Mouse (Mus musculus): ENCODE measurements around the gene Pp2d1. TPM values are rescaled to one million over a fixed set of nuclear protein-coding genes. Genes with fewer than 3 reads are reported as not detected.
A peak's percentile ranks its signal among the peaks of the same experiment; 100 is the strongest.

The Pp2d1 gene
- total RNA-seq, 2 experiments from 2014 or later, result not detected

DNA sequence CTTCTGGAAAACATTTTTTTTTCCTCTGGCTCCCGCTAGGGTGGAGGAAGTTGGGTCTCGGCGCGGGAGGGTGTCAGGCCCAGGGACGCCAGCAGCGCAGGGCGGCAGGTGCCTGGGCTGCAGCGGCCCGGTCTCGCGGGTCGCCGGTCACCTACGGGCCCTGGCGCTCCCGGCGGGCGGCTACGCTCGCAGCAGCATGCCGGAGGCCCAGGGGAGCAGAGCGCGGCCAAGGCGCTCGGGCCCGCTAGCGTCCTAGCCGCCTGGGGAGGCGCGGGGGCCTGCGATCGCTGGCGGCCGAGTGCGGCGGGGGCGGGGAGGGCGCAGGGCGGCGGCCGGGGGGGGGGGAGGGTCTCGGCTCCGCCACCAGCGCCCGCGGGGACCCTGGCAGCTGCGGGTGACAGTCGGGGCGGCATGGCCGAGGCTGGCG lies 27.7 kb upstream of the Pp2d1 start:
- peak; percentile 60 for ATAC-seq (replicated peaks; ENCODE audit: poor library complexity, severe bottlenecking)

DNA sequence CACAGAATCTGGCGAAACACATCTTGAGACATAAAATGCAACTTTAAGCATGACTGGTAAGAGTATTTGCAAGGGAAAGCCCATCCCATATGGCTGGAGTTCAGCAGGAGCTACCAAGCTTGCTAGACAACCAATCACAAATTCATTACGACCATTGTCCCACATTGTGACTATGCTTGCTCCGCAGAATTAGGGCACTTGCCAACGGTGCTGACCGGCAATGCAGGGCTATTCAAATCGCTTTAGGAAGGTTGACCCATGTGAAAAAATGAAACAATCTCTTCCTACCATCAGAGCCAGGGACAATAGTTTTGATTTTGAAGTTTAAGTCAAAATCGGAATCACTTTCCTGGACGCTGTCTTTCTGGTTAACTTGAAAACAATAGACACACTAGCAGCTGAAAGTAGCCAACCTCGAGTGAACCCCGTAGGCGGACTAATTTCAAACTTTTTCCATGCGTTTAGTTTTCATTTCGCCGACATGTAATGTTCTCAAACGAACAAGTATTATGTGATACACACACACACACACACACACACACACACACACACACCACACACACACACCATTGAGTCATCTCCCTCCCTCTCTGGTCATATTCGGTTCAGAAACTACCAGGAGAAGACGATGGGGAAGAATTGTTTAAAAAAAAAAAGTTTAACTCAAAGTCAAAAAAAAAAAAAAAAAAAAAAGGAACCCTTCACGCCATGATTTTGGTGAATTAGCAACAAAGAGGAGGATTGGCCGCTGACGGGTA lies 27.1 kb upstream of the Pp2d1 start, which contains the start of gene Kat2b:
Kat2b (plus strand) TSS at position 701 of the 758 bp plus-strand sequence.
- ATAC-seq (replicated peaks; ENCODE audit: poor library complexity, severe bottlenecking), result peak; percentile 1; the same call in 1 of the 2 replicates

DNA sequence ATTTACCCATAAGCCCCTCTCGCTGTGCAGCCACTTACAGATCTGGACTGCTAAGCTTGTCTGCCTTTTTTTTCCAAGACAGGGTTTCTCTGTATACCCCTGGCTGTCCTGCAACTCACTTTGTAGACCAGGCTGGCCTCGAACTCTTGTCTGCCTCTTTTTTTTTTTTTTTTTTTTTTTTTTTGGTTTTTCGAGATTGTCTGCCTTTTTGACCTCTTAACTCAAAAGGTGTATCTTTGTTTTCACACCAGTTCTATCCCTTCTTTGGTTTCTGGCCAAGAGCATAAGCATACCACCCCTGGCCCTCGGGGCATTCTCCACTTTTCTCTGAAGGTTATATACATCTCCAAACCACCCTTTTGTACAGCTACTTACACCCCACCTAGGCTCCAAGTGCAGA lies 25.6 kb upstream of the Pp2d1 start:
- ATAC-seq (replicated peaks; ENCODE audit: poor library complexity, severe bottlenecking), result no peak

- ATAC-seq (replicated peaks; ENCODE audit: poor library complexity, severe bottlenecking), result no peak
These were observed 22.3 kb upstream of the Pp2d1 start for GRCm38 (mm10) chr17:53561458-53562029.

- ATAC-seq (replicated peaks; ENCODE audit: poor library complexity, severe bottlenecking), result no peak
These were observed 20.4 kb upstream of the Pp2d1 start for GRCm38 (mm10) chr17:53559646-53560045.

DNA sequence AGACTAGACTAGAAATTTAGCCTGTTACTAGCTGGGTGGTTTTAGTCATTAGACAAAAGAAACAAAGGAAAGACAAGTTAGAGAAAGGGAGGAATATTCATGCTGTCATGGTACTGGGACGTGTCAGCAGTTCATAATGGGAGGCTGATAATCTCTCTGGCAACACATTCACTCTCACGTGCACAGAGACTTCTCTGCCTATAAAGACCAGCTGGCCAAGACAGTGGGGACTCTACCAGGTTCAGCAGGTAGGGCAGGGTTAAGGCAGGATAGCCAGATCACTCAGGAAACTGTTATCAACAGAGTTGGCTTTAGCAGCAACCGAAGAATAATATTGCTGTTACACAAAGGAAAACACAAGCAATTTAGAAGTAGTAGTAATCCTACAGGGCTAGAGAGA lies 18.2 kb upstream of the Pp2d1 start:
- no peak for ATAC-seq (replicated peaks; ENCODE audit: poor library complexity, severe bottlenecking)

GRCm38 (mm10) chr17:53554813-53555212 lies 15.6 kb upstream of the Pp2d1 start:
- no peak for ATAC-seq (replicated peaks; ENCODE audit: poor library complexity, severe bottlenecking)

DNA sequence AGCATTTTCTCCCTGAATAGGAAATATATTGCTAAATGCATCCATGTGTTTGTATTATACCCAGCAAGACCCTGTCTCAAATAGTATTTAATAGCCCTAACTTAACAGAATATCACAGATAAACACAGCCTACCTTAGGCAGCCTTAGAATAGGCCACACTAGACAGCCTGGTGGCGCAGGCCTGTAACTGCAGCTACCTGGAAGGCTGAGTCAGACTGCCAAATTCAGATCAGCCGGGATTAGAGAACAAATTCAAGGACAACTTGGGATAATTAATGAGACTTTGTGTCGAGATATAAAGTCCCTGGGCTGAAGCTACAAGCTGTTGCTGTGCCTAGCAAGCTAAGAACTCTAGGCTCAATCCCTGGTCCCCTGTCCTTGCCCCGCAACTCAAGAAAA lies 14.8 kb upstream of the Pp2d1 start:
- ATAC-seq (replicated peaks; ENCODE audit: poor library complexity, severe bottlenecking), result peak; percentile 78

- no peak for ATAC-seq (replicated peaks; ENCODE audit: poor library complexity, severe bottlenecking)
These were observed 12.4 kb upstream of the Pp2d1 start for GRCm38 (mm10) chr17:53551306-53552299.

DNA sequence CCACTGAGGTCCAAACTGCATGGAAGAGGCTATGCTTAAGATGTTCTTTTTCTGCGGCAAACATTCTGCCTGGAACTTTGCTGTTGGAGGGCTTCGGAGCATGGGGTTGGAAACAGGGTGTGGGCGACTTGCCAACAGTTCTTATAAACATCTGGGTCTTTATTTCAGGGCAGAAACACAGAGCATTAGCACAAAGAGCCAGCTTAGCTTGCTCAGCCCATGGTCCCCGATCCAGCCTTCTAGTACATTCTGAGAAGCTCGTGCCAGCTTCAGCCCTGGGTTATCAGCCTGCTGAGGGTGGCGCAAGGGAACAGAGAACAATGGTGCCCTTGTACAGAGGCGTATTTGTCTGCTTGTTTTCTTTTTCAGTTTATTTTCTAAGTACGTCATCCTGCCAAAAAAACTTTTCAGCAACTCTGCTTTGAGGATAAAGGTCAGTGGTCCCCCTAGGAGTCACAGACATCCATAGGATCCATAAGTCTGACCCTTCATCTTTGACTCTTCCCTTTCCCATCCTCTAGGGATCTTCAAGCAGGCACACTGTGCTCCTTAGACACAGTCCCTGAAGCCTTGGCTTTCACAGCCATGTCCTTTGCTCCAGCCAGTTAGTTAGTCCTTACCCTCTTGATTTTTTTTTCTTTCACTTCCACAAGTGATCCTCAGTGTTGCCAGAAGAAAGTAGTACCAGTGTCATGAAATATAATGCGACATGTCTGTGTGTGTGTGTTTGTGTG lies 4.5 kb upstream of the Pp2d1 start:
- ATAC-seq (replicated peaks; ENCODE audit: poor library complexity, severe bottlenecking), result no peak

GRCm38 (mm10) chr17:53542536-53542935 lies 3.3 kb upstream of the Pp2d1 start:
- ATAC-seq (replicated peaks; ENCODE audit: poor library complexity, severe bottlenecking), result no peak

DNA sequence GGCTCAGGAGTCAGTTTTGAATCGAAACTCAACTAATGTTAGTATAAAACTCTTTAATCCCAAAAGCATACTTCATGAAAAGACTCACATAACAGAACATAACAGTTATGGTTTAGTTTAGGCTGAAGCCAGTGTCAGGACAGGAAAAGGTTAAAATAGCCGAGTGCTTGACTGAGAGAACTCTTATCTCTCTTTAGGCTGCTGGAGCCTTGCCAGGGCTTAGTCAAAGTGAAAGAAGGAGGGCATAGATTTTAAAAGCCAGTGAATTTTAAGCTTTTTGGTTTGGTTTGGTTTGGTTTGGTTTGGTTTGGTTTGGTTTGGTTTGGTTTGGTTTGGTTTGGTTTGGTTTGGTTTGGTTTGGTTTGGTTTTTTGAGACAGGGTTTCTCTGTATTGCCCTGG lies 6.8 kb downstream of the Pp2d1 start:
- ATAC-seq (replicated peaks; ENCODE audit: poor library complexity, severe bottlenecking), result no peak

GRCm38 (mm10) chr17:53531160-53531559 lies 8.1 kb downstream of the Pp2d1 start:
- ATAC-seq (replicated peaks; ENCODE audit: poor library complexity, severe bottlenecking), result no peak

GRCm38 (mm10) chr17:53528034-53528433 lies 11.2 kb downstream of the Pp2d1 start:
- no peak for ATAC-seq (replicated peaks; ENCODE audit: poor library complexity, severe bottlenecking)

DNA sequence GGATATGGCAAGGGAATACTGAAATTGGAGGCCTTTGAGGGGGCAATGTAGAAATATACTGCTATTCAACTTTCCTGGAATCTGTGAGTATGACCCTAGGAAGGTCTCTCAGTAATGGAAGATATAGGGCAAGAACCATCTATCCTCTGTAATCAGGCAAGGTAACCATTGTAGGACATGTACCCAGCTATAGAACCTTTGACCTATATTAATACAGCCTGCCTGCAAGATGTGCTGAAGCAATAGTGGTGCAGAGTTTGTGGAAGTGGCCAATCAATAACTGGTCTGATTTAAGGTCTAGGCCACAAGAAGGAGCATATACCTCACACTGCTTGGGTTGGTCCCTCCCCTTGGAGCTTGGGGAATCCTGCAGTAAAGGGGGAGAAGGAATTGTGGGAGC lies 18.7 kb downstream of the Pp2d1 start:
- ATAC-seq (replicated peaks; ENCODE audit: poor library complexity, severe bottlenecking), result no peak

DNA sequence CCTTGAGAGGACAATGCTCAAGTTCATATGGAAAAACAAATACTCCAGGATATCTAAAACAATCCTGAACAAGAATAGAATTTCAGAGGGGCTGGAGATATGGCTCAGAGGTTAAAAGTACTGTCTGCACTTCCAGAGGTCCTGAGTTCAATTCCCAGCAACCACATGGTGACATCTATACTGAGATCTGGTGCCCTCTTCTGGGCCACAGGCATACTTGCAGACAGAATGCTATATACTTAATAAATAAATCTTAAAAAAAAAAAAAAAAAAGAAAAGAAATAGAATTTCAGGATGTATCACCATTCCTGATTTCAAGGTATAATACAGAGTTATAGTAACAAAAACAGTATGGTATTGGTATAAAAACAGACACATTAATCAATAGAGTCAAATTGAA lies 19.9 kb downstream of the Pp2d1 start:
- peak; percentile 37; the same call in 1 of the 2 replicates for ATAC-seq (replicated peaks; ENCODE audit: poor library complexity, severe bottlenecking)

GRCm38 (mm10) chr17:53512311-53512951 lies 26.8 kb downstream of the Pp2d1 start:
- ATAC-seq (replicated peaks; ENCODE audit: poor library complexity, severe bottlenecking), result peak; percentile 58; the same call in 1 of the 2 replicates

- ATAC-seq (replicated peaks; ENCODE audit: poor library complexity, severe bottlenecking), result no peak
These were observed 36.3 kb downstream of the Pp2d1 start for GRCm38 (mm10) chr17:53502966-53503365.

DNA sequence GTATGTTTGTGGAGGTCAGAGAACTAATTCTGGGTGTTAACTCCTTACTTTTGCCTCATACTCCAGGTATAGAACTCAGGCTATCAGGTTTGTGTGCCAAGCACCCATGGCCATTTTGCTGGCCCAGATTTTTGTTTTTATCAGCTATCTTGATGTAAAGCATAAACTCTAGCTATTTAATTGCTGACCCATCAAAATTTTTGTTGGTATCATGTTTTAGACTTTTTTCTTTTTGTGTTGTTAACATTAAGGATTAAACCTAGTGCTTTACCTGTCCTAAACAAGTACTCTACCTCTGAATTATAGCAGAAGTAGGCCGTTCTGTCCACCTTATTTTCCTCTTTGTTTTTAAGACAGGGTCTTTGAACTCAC lies 50.3 kb downstream of the Pp2d1 start:
- no peak for ATAC-seq (replicated peaks; ENCODE audit: poor library complexity, severe bottlenecking)
